Mouse (Mus musculus): Measurements from ENCODE around the gene Aff1.

DNA sequence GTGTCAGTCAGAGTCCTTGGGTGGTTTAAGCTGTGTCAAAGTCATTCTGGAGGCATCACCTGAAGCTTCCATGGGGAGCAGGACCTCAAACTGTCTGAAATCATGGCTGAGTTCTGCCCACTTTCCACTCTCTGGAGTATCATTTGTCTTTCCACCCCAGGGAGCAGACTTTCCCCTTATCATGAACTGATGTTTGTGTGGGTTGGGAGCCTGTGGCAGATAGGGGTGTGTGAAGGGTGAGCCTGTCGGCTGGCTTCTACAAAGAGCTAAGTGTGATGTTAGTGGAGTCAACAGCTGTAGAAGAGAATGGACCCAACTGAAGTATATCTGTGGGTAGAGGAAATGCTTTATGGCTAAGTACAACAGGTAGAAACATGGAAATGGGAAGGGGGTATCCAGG lies 53.5 kb downstream of the Aff1 start:
- TF ChIP-seq POLR2A (IDR thresholded peaks at IDR 0.05; ENCODE audit: insufficient read depth, low read depth, low read length) (no peak), CTCF (IDR thresholded peaks at IDR 0.05; ENCODE audit: insufficient read depth, low read depth, low read length) (no peak)

Measured in olfactory bulb, adult 2 months (tissue).